Mouse (Mus musculus) CH12.LX (cell line): ENCODE results near the gene Kcnd3. TPM values are rescaled to one million over a fixed set of nuclear protein-coding genes. Genes with fewer than 3 reads are reported as not detected.

Experiments used
- DNase-seq: peaks from one replicate; pipeline ENCODE4 v3.0.0-alpha.2; 2013; ENCODE audit errors: extremely low read depth
- H3K27ac ChIP-seq: 2 replicates; pipeline ENCODE4 v1.5.1; 2012; ENCODE audit warnings: low read depth, mild to moderate bottlenecking, control low read depth, moderate library complexity; ENCODE audit not compliant: insufficient read depth
- H3K27me3 ChIP-seq: replicated peaks from 2 replicates; pipeline ENCODE3; 2012; ENCODE audit warnings: inconsistent platforms
- H3K36me3 ChIP-seq, 2 experiments: replicated peaks in 1 of 2; 2 replicates each; pipeline versions ENCODE3 to v1.6.1; 2012; ENCODE audit warnings: inconsistent platforms in 1 of 2, low read length in 1 of 2, mild to moderate bottlenecking in 1 of 2, mixed read lengths in 1 of 2, moderate library complexity in 1 of 2; ENCODE audit not compliant: control insufficient read depth in 1 of 2, insufficient read depth in 1 of 2
- H3K4me1 ChIP-seq, 2 experiments: 2 replicates each; pipeline ENCODE4 v1.6.1; 2012; ENCODE audit warnings: inconsistent platforms in 1 of 2, moderate library complexity in 1 of 2; ENCODE audit not compliant: insufficient read depth in 2 of 2, control insufficient read depth in 1 of 2
- H3K4me2 ChIP-seq: 2 replicates; pipeline ENCODE4 v1.6.1; 2012; ENCODE audit warnings: low read depth, mild to moderate bottlenecking, control low read depth; ENCODE audit not compliant: poor library complexity, insufficient read depth, severe bottlenecking
- H3K4me3 ChIP-seq, 3 experiments: fragments of 150-350 bp in 1 of 3; sonication (generic) in 1 of 3; replicated peaks in 1 of 3; 2 replicates each; pipeline versions ENCODE3 to v1.5.1; 2011 to 2012; ENCODE audit warnings: low read depth in 2 of 3, low read length in 2 of 3, mild to moderate bottlenecking in 2 of 3, moderate library complexity in 2 of 3, control low read depth in 1 of 3, improper control_type of control experiment in 1 of 3, inconsistent platforms in 1 of 3, mixed read lengths in 1 of 3; ENCODE audit not compliant: poor library complexity in 1 of 3
- H3K79me2 ChIP-seq: replicated peaks from 2 replicates; pipeline ENCODE4 v1.6.1; 2012; ENCODE audit warnings: mild to moderate bottlenecking, moderate library complexity; ENCODE audit not compliant: control insufficient read depth, poor library complexity, insufficient read depth, severe bottlenecking; ENCODE audit errors: extremely low read depth
- H3K9ac ChIP-seq: 2 replicates; pipeline ENCODE4 v1.6.1; 2012; ENCODE audit warnings: low read depth, mild to moderate bottlenecking, control low read depth, moderate library complexity; ENCODE audit not compliant: insufficient read depth
- H3K9me3 ChIP-seq: replicated peaks from 2 replicates; pipeline ENCODE3; 2012; ENCODE audit warnings: low read length, inconsistent platforms, mixed read lengths
- CHD2 ChIP-seq: IDR thresholded peaks from 2 replicates; pipeline ENCODE4 v1.6.1; 2011; ENCODE audit warnings: low read length, improper control_type of control experiment
- CTCF ChIP-seq, 2 experiments: IDR thresholded peaks in 1 of 2; conservative IDR thresholded peaks in 1 of 2; 2 replicates each; pipeline ENCODE4 v1.5.1; 2011 to 2012; ENCODE audit warnings: low read depth in 2 of 2, low read length in 2 of 2, improper control_type of control experiment in 1 of 2, inconsistent platforms in 1 of 2, mild to moderate bottlenecking in 1 of 2, moderate library complexity in 1 of 2
- E2F4 ChIP-seq: IDR thresholded peaks from 2 replicates; pipeline ENCODE4 v1.6.1; 2011; ENCODE audit warnings: low read depth, low read length, improper control_type of control experiment; ENCODE audit not compliant: insufficient replicate concordance
- ELF1 ChIP-seq: IDR thresholded peaks from 2 replicates; pipeline ENCODE4 v1.6.1; 2014; ENCODE audit warnings: low read depth, mild to moderate bottlenecking, inconsistent platforms, low read length, improper control_type of control experiment
- EP300 ChIP-seq: IDR thresholded peaks from 2 replicates; pipeline ENCODE4 v1.6.1; 2011; ENCODE audit warnings: low read length, improper control_type of control experiment
- ETS1 ChIP-seq: conservative IDR thresholded peaks from 2 replicates; pipeline ENCODE4 v1.6.1; 2012; ENCODE audit warnings: low read depth, mild to moderate bottlenecking, inconsistent platforms, low read length, improper control_type of control experiment, moderate library complexity
- HCFC1 ChIP-seq: IDR thresholded peaks from 2 replicates; pipeline ENCODE4 v1.6.1; 2012; ENCODE audit warnings: low read depth, mild to moderate bottlenecking, inconsistent platforms, low read length, improper control_type of control experiment
- JUN ChIP-seq: IDR thresholded peaks from 2 replicates; pipeline ENCODE4 v1.6.1; 2011; ENCODE audit warnings: low read depth, mild to moderate bottlenecking, low read length, improper control_type of control experiment, moderate library complexity; ENCODE audit not compliant: insufficient read depth
- KAT2A ChIP-seq: IDR thresholded peaks from 2 replicates; pipeline ENCODE4 v1.6.1; 2012; ENCODE audit warnings: low read length, improper control_type of control experiment, inconsistent platforms; ENCODE audit not compliant: insufficient replicate concordance
- MAX ChIP-seq: IDR thresholded peaks from 2 replicates; pipeline ENCODE4 v1.6.1; 2011; ENCODE audit warnings: low read length, improper control_type of control experiment
- MAZ ChIP-seq: IDR thresholded peaks from 2 replicates; pipeline ENCODE4 v1.6.1; 2012; ENCODE audit warnings: low read depth, mild to moderate bottlenecking, inconsistent platforms, low read length, improper control_type of control experiment, moderate library complexity
- MEF2A ChIP-seq: IDR thresholded peaks from 2 replicates; pipeline ENCODE4 v1.6.1; 2014; ENCODE audit warnings: low read depth, mild to moderate bottlenecking, inconsistent platforms, low read length, improper control_type of control experiment, borderline replicate concordance
- MXI1 ChIP-seq: IDR thresholded peaks from 2 replicates; pipeline ENCODE4 v1.6.1; 2011; ENCODE audit warnings: mild to moderate bottlenecking, low read depth, low read length, improper control_type of control experiment
- MYC ChIP-seq: IDR thresholded peaks from 2 replicates; pipeline ENCODE4 v1.6.1; 2011; ENCODE audit warnings: low read depth, mild to moderate bottlenecking, improper control_type of control experiment, low read length
- NRF1 ChIP-seq: IDR thresholded peaks from 2 replicates; pipeline ENCODE4 v1.6.1; 2014; ENCODE audit warnings: low read depth, mild to moderate bottlenecking, inconsistent platforms, low read length, improper control_type of control experiment, moderate library complexity
- PAX5 ChIP-seq: IDR thresholded peaks from 2 replicates; pipeline ENCODE4 v1.6.1; 2012; ENCODE audit warnings: low read length, inconsistent platforms, mixed read lengths
- POLR2A ChIP-seq: IDR thresholded peaks from 2 replicates; pipeline ENCODE4 v1.6.1; 2011; ENCODE audit warnings: low read depth, mild to moderate bottlenecking, improper control_type of control experiment, low read length
- RCOR1 ChIP-seq: conservative IDR thresholded peaks from 2 replicates; pipeline ENCODE4 v1.6.1; 2012; ENCODE audit warnings: low read depth, mild to moderate bottlenecking, inconsistent platforms, low read length, improper control_type of control experiment
- SMC3 ChIP-seq: IDR thresholded peaks from 2 replicates; pipeline ENCODE4 v1.6.1; 2011; ENCODE audit warnings: low read depth, low read length, improper control_type of control experiment
- TBP ChIP-seq: conservative IDR thresholded peaks from 2 replicates; pipeline ENCODE4 v1.6.1; 2011; ENCODE audit warnings: low read depth, low read length, improper control_type of control experiment
- UBTF ChIP-seq: IDR thresholded peaks from 2 replicates; pipeline ENCODE4 v1.6.1; 2012; ENCODE audit warnings: low read depth, mild to moderate bottlenecking, inconsistent platforms, low read length, improper control_type of control experiment, moderate library complexity
- USF1 ChIP-seq: IDR thresholded peaks from 2 replicates; pipeline ENCODE4 v1.6.1; 2014; ENCODE audit warnings: low read depth, mild to moderate bottlenecking, inconsistent platforms, low read length, improper control_type of control experiment
- ZKSCAN1 ChIP-seq: IDR thresholded peaks from 2 replicates; pipeline ENCODE4 v1.6.1; 2012; ENCODE audit warnings: low read depth, inconsistent platforms, low read length, improper control_type of control experiment, borderline replicate concordance
- ZMIZ1 ChIP-seq: IDR thresholded peaks from 2 replicates; pipeline ENCODE4 v1.6.1; 2012; ENCODE audit warnings: low read depth, mild to moderate bottlenecking, inconsistent platforms, low read length, improper control_type of control experiment
- ZNF384 ChIP-seq: IDR thresholded peaks from 2 replicates; pipeline ENCODE4 v1.6.1; 2012; ENCODE audit warnings: low read depth, low read length, improper control_type of control experiment, inconsistent platforms
- dilution Hi-C: fragments of 300-500 bp; cut with MboI; formaldehyde crosslinking; loops from 2 replicates; pipeline ENCODE4 v1.14.3; 2020; ENCODE audit warnings: low sequenced_read_pairs; ENCODE audit not compliant: extremely low pct_unique_long_range_greater_than_20kb, extremely low pct_ligation_motif_present
- in situ Hi-C: fragments of 300-500 bp; cut with MboI; formaldehyde crosslinking; loops from 3 replicates; pipeline ENCODE4 v1.14.3; 2019; ENCODE audit warnings: low sequenced_read_pairs, low pct_ligation_motif_present, low pct_unique_long_range_greater_than_20kb, mixed read lengths
- polyA plus RNA-seq: library from polyadenylated mRNA; unstranded; fragments of >175 nt; gene quantifications from 2 replicates; pipeline ENCODE4 v1.2.1, GENCODE M21; 2012; ENCODE audit warnings: low read depth; ENCODE audit not compliant: insufficient read length
- total RNA-seq, 2 experiments: library from RNA; depleted of rRNA; stranded (reverse); fragments of 300-350 nt in 1 of 2; fragments of >200 nt in 1 of 2; gene quantifications; 2 replicates each; pipeline ENCODE4 v1.2.3; 2012 to 2014

Gene Kcnd3
- total and polyA plus RNA-seq, 3 experiments: not detected

- dilution Hi-C loops: no loop called here
- peak overlapping the region; percentile 57 to 81 (median 71) for H3K4me3 ChIP-seq
- TF ChIP-seq SMC3 (no peak), MEF2A (no peak), USF1 (no peak), RCOR1 (no peak), CTCF (conservative IDR thresholded peaks at IDR 0.05 in 1 of 2, IDR thresholded peaks at IDR 0.05 in 1 of 2; ENCODE audit: low read depth in 2 of 2, low read length in 2 of 2) (no peak), ZMIZ1 (no peak), JUN (no peak), UBTF (no peak), MXI1 (no peak), POLR2A (no peak), MAX (no peak), KAT2A (no peak), CHD2 (no peak), NRF1 (no peak), ZKSCAN1 (no peak), ZNF384 (no peak), HCFC1 (no peak), ELF1 (no peak), MYC (no peak), PAX5 (no peak)
- H3K79me2 ChIP-seq: peaks cover 4% of the 10 kb centered on the region
- peaks cover 9% of the 10 kb centered on the region for H3K27me3 ChIP-seq
- in situ Hi-C loops: no loop called here
- peaks cover 10 to 20% of the 10 kb centered on the region in 2 experiments; a peak in 3 of 4 replicates for H3K4me1 ChIP-seq
- no peak overlapping the region for H3K27ac ChIP-seq
- H3K9ac ChIP-seq: peak overlapping the region; percentile 64
- H3K9me3 ChIP-seq: no peaks in the 10 kb centered on the region
- H3K4me2 ChIP-seq: peak overlapping the region; percentile 70
- DNase-seq: no peak
- peaks cover 0 to 1% of the 10 kb centered on the region in 2 experiments for H3K36me3 ChIP-seq
Measured at GRCm38 (mm10) chr3:105705061-105705549, 253.0 kb downstream of the Kcnd3 start.

- Histone ChIP-seq H3K4me2 (peak overlapping the region; percentile 70), H3K9me3 (no peaks in the 10 kb centered on the region), H3K4me3 (peak overlapping the region; percentile 57 to 81 (median 71)), H3K9ac (peak overlapping the region; percentile 64), H3K4me1 (peaks cover 10 to 20% of the 10 kb centered on the region in 2 experiments; a peak in 3 of 4 replicates), H3K79me2 (peaks cover 4% of the 10 kb centered on the region), H3K36me3 (peaks cover 3 to 5% of the 10 kb centered on the region in 2 experiments), H3K27me3 (peaks cover 7% of the 10 kb centered on the region), H3K27ac (no peak overlapping the region)
- DNase-seq: no peak
- TF ChIP-seq NRF1: no peak
- TF ChIP-seq JUN: no peak
- TF ChIP-seq ETS1: no peak
- no peak for TF ChIP-seq CHD2
- TF ChIP-seq MAZ: no peak
- no peak for TF ChIP-seq POLR2A
- TF ChIP-seq ZKSCAN1: no peak
- TF ChIP-seq TBP: no peak
- no peak for TF ChIP-seq E2F4
- TF ChIP-seq EP300: no peak
- TF ChIP-seq PAX5: no peak
- TF ChIP-seq MYC: no peak
- TF ChIP-seq ZNF384: no peak
- in situ Hi-C loops (no loop called here), dilution Hi-C loops (no loop called here)
Measured at GRCm38 (mm10) chr3:105705561-105705960, 253.4 kb downstream of the Kcnd3 start.
